Mouse (Mus musculus) kidney, adult 2 months (tissue): Measurements from ENCODE around the gene Slf2.

Experiments used
- CTCF ChIP-seq: fragments of 200-500 bp; conservative IDR thresholded peaks from 2 replicates; pipeline ENCODE4 v1.5.1; 2011; ENCODE audit warnings: low read depth, mild to moderate bottlenecking, control low read depth, low read length, moderate library complexity, mixed read lengths; ENCODE audit not compliant: insufficient read depth, insufficient read length
- POLR2A ChIP-seq: fragments of 200-500 bp; IDR thresholded peaks from one replicate; pipeline ENCODE4 v1.6.1; 2011; ENCODE audit warnings: low read depth, low read length, control low read depth

- TF ChIP-seq POLR2A (no peak), CTCF (no peak)
Measured at GRCm38 (mm10) chr19:45005444-45005843, 74.5 kb downstream of the Slf2 start, which contains the start of gene Twnk.
